Mouse (Mus musculus): Measurements from ENCODE around the gene Fam84b. TPM values are rescaled to one million over a fixed set of nuclear protein-coding genes. Genes with fewer than 3 reads are reported as not detected.
"Not testable (repeated sequence)": the region's sequence is repeated elsewhere in the genome, so short reads cannot be mapped to it uniquely, and the experiment has no call there.

Fam84b gene
- polyA plus RNA-seq, 1 experiment from 2014 or later, result 10.6 TPM

- Histone ChIP-seq H3K9me3 (ENCODE audit: control insufficient read depth, low read length) (no peaks in the 10 kb centered on the region), H3K27me3 (replicated peaks; ENCODE audit: control insufficient read depth, insufficient read depth, low read length) (no peaks in the 10 kb centered on the region), H3K9ac (ENCODE audit: low read depth, low read length) (no peak overlapping the region), H3K36me3 (ENCODE audit: control insufficient read depth, insufficient read depth, low read length) (no peaks in the 10 kb centered on the region), H3K4me1 (ENCODE audit: control insufficient read depth, insufficient read depth, low read depth, low read length) (peaks cover 3% of the 10 kb centered on the region), H3K4me3 (ENCODE audit: low read length) (no peak overlapping the region), H3K4me2 (ENCODE audit: low read length) (no peak overlapping the region), H3K27ac (ENCODE audit: low read depth, low read length) (no peak overlapping the region)
- WGBS, result 64% methylated on average over 3 of the region's 3 CpGs
- ATAC-seq, result no peak
These were observed 4.9 kb downstream of the Fam84b start for GRCm38 (mm10) chr15:60848630-60849029.

- ATAC-seq, result peak; percentile 64; the same call in 1 of the 2 replicates
- no peak overlapping the region for H3K27ac ChIP-seq (ENCODE audit: low read depth, low read length)
- no peak overlapping the region for H3K4me2 ChIP-seq (ENCODE audit: low read length)
- 37% methylated on average over 6 of the region's 6 CpGs for WGBS
- no peaks in the 10 kb centered on the region for H3K27me3 ChIP-seq (replicated peaks; ENCODE audit: control insufficient read depth, insufficient read depth, low read length)
- no peak overlapping the region for H3K4me3 ChIP-seq (ENCODE audit: low read length)
- H3K9ac ChIP-seq (ENCODE audit: low read depth, low read length), result no peak overlapping the region
- H3K9me3 ChIP-seq (ENCODE audit: control insufficient read depth, low read length), result no peaks in the 10 kb centered on the region
- H3K4me1 ChIP-seq (ENCODE audit: control insufficient read depth, insufficient read depth, low read depth, low read length), result peaks cover 3% of the 10 kb centered on the region
- no peaks in the 10 kb centered on the region for H3K36me3 ChIP-seq (ENCODE audit: control insufficient read depth, insufficient read depth, low read length)
These were observed 7.3 kb downstream of the Fam84b start for GRCm38 (mm10) chr15:60846291-60846690.

- H3K36me3 ChIP-seq (ENCODE audit: control insufficient read depth, insufficient read depth, low read length), result no peaks in the 10 kb centered on the region
- H3K9me3 ChIP-seq (ENCODE audit: control insufficient read depth, low read length), result no peaks in the 10 kb centered on the region
- H3K27ac ChIP-seq (ENCODE audit: low read depth, low read length), result no peak overlapping the region
- H3K4me2 ChIP-seq (ENCODE audit: low read length), result no peak overlapping the region
- H3K4me3 ChIP-seq (ENCODE audit: low read length), result no peak overlapping the region
- H3K9ac ChIP-seq (ENCODE audit: low read depth, low read length), result no peak overlapping the region
- no peak; the same call in 1 of the 2 replicates for ATAC-seq
- H3K4me1 ChIP-seq (ENCODE audit: control insufficient read depth, insufficient read depth, low read depth, low read length), result peaks cover 3% of the 10 kb centered on the region
- no peaks in the 10 kb centered on the region for H3K27me3 ChIP-seq (replicated peaks; ENCODE audit: control insufficient read depth, insufficient read depth, low read length)
- WGBS, result 14% methylated on average over 3 of the region's 3 CpGs
These were observed 7.7 kb downstream of the Fam84b start for GRCm38 (mm10) chr15:60845886-60846285.

- H3K4me1 ChIP-seq (ENCODE audit: control insufficient read depth, insufficient read depth, low read depth, low read length), result peaks cover 3% of the 10 kb centered on the region
- no peak overlapping the region for H3K9ac ChIP-seq (ENCODE audit: low read depth, low read length)
- H3K27me3 ChIP-seq (replicated peaks; ENCODE audit: control insufficient read depth, insufficient read depth, low read length), result no peaks in the 10 kb centered on the region
- no peak overlapping the region for H3K27ac ChIP-seq (ENCODE audit: low read depth, low read length)
- WGBS, result 69% methylated on average over 4 of the region's 4 CpGs
- no peaks in the 10 kb centered on the region for H3K9me3 ChIP-seq (ENCODE audit: control insufficient read depth, low read length)
- no peaks in the 10 kb centered on the region for H3K36me3 ChIP-seq (ENCODE audit: control insufficient read depth, insufficient read depth, low read length)
- ATAC-seq, result no peak
- no peak overlapping the region for H3K4me2 ChIP-seq (ENCODE audit: low read length)
- no peak overlapping the region for H3K4me3 ChIP-seq (ENCODE audit: low read length)
These were observed 11.8 kb downstream of the Fam84b start for GRCm38 (mm10) chr15:60841785-60842184.

- not testable (repeated sequence) for H3K9me3 ChIP-seq (ENCODE audit: control insufficient read depth, low read length); H3K36me3 ChIP-seq (ENCODE audit: control insufficient read depth, insufficient read depth, low read length); ATAC-seq; H3K4me2 ChIP-seq (ENCODE audit: low read length); H3K4me3 ChIP-seq (ENCODE audit: low read length); H3K27ac ChIP-seq (ENCODE audit: low read depth, low read length); H3K27me3 ChIP-seq (replicated peaks; ENCODE audit: control insufficient read depth, insufficient read depth, low read length); H3K4me1 ChIP-seq (ENCODE audit: control insufficient read depth, insufficient read depth, low read depth, low read length); H3K9ac ChIP-seq (ENCODE audit: low read depth, low read length)
These were observed 12.3 kb downstream of the Fam84b start for GRCm38 (mm10) chr15:60841312-60841711.

GRCm38 (mm10) chr15:60840296-60840670 is 13.3 kb downstream of the Fam84b start:
- Histone ChIP-seq H3K9me3 (ENCODE audit: control insufficient read depth, low read length) (no peaks in the 10 kb centered on the region), H3K4me1 (ENCODE audit: control insufficient read depth, insufficient read depth, low read depth, low read length) (no peaks in the 10 kb centered on the region; the same call in 1 of the 2 replicates), H3K36me3 (ENCODE audit: control insufficient read depth, insufficient read depth, low read length) (no peaks in the 10 kb centered on the region), H3K27ac (ENCODE audit: low read depth, low read length) (no peak overlapping the region), H3K9ac (ENCODE audit: low read depth, low read length) (no peak overlapping the region), H3K4me3 (ENCODE audit: low read length) (no peak overlapping the region), H3K27me3 (replicated peaks; ENCODE audit: control insufficient read depth, insufficient read depth, low read length) (no peaks in the 10 kb centered on the region), H3K4me2 (ENCODE audit: low read length) (no peak overlapping the region)
- ATAC-seq, result no peak
- whole genome bisulfite sequencing, result 28% methylated on average over 4 of the region's 4 CpGs

GRCm38 (mm10) chr15:60839539-60840295 is 13.9 kb downstream of the Fam84b start:
- no peak overlapping the region for H3K9ac ChIP-seq (ENCODE audit: low read depth, low read length)
- H3K27ac ChIP-seq (ENCODE audit: low read depth, low read length), result no peak overlapping the region
- ATAC-seq, result no peak

GRCm38 (mm10) chr15:60838135-60838534 is 15.4 kb downstream of the Fam84b start:
- Histone ChIP-seq H3K4me1 (ENCODE audit: control insufficient read depth, insufficient read depth, low read depth, low read length) (no peaks in the 10 kb centered on the region; the same call in 1 of the 2 replicates), H3K27ac (ENCODE audit: low read depth, low read length) (no peak overlapping the region), H3K36me3 (ENCODE audit: control insufficient read depth, insufficient read depth, low read length) (no peaks in the 10 kb centered on the region), H3K4me2 (ENCODE audit: low read length) (no peak overlapping the region), H3K9me3 (ENCODE audit: control insufficient read depth, low read length) (no peaks in the 10 kb centered on the region), H3K4me3 (ENCODE audit: low read length) (no peak overlapping the region), H3K9ac (ENCODE audit: low read depth, low read length) (no peak overlapping the region), H3K27me3 (replicated peaks; ENCODE audit: control insufficient read depth, insufficient read depth, low read length) (no peaks in the 10 kb centered on the region)
- WGBS, result 54% methylated on average over 8 of the region's 8 CpGs
- ATAC-seq, result 0 out of 2 replicates have a peak, but pooled peaks have one; percentile 14

More at GRCm38 (mm10) chr15:60839539-60840295, 13.9 kb downstream of the Fam84b start:
- Histone ChIP-seq H3K4me1 (ENCODE audit: control insufficient read depth, insufficient read depth, low read depth, low read length) (no peaks in the 10 kb centered on the region; the same call in 1 of the 2 replicates), H3K27me3 (replicated peaks; ENCODE audit: control insufficient read depth, insufficient read depth, low read length) (no peaks in the 10 kb centered on the region), H3K4me2 (ENCODE audit: low read length) (no peak overlapping the region), H3K4me3 (ENCODE audit: low read length) (no peak overlapping the region), H3K9me3 (ENCODE audit: control insufficient read depth, low read length) (no peaks in the 10 kb centered on the region), H3K36me3 (ENCODE audit: control insufficient read depth, insufficient read depth, low read length) (no peaks in the 10 kb centered on the region)
- WGBS, result 17% methylated on average over 3 of the region's 3 CpGs

- H3K27ac ChIP-seq (ENCODE audit: low read depth, low read length), result no peak overlapping the region
- no peaks in the 10 kb centered on the region for H3K27me3 ChIP-seq (replicated peaks; ENCODE audit: control insufficient read depth, insufficient read depth, low read length)
- no peak overlapping the region for H3K4me2 ChIP-seq (ENCODE audit: low read length)
- no peaks in the 10 kb centered on the region for H3K36me3 ChIP-seq (ENCODE audit: control insufficient read depth, insufficient read depth, low read length)
- H3K9ac ChIP-seq (ENCODE audit: low read depth, low read length), result no peak overlapping the region
- no peaks in the 10 kb centered on the region; the same call in 1 of the 2 replicates for H3K4me1 ChIP-seq (ENCODE audit: control insufficient read depth, insufficient read depth, low read depth, low read length)
- 91% methylated on average over 9 of the region's 9 CpGs for WGBS
- no peaks in the 10 kb centered on the region for H3K9me3 ChIP-seq (ENCODE audit: control insufficient read depth, low read length)
- H3K4me3 ChIP-seq (ENCODE audit: low read length), result no peak overlapping the region
- ATAC-seq, result no peak
These were observed 15.9 kb downstream of the Fam84b start for GRCm38 (mm10) chr15:60837719-60838118.
